8 mouse cellular contexts compared by ENCODE assay signal in genomic region chr7:62463878-62464755, GRCm38 (mm10). TPM values are rescaled to one million over a fixed set of nuclear protein-coding genes. Genes with fewer than 3 reads are reported as not detected.
A peak's percentile ranks its signal among the peaks of the same experiment; 100 is the strongest.
DNase-seq lines count a peak whose midpoint lies in the region; ATAC-seq and TF ChIP-seq lines count a peak whose summit lies in the region.

TSS of gene Peg12 (minus strand) at chr7:62464510.

- H3K9me3 ChIP-seq in limb, embryonic 14.5 days (ENCODE audit: control insufficient read depth, low read length) = no peaks in the 10 kb centered on the region
- no peaks in the 10 kb centered on the region for H3K9me3 ChIP-seq in midbrain, embryonic 15.5 days
- no peaks in the 10 kb centered on the region for H3K9me3 ChIP-seq in stomach, embryonic 15.5 days

- H3K36me3 ChIP-seq in limb, embryonic 14.5 days (ENCODE audit: control insufficient read depth, insufficient read depth, low read length) = no peaks in the 10 kb centered on the region
- H3K36me3 ChIP-seq in midbrain, embryonic 15.5 days (replicated peaks) = no peaks in the 10 kb centered on the region
- no peaks in the 10 kb centered on the region for H3K36me3 ChIP-seq in stomach, embryonic 15.5 days

- peak; percentile 4 for DNase-seq in left cerebral cortex, adult 11 months (ENCODE audit: low spot score)
- no peak for DNase-seq in left cerebral cortex, adult 9 months (ENCODE audit: low spot score in 2 of 2)
- peak; percentile 74 for DNase-seq in embryo, embryonic 10.5 days (ENCODE audit: low spot score)
- DNase-seq in heart, adult 11 months = peak; percentile 98
- peak; percentile 53 for DNase-seq in kidney, adult 11 months
- peak; percentile 73 for DNase-seq in limb, embryonic 14.5 days (ENCODE audit: low spot score)

- H3K4me1 ChIP-seq in limb, embryonic 14.5 days (ENCODE audit: control insufficient read depth, insufficient read depth, low read length) = no peaks in the 10 kb centered on the region
- H3K4me1 ChIP-seq in midbrain, embryonic 15.5 days = peaks cover 9% of the 10 kb centered on the region; the same call in 1 of the 2 replicates
- H3K4me1 ChIP-seq in stomach, embryonic 15.5 days = no peaks in the 10 kb centered on the region

- peak; percentile 79 for ATAC-seq in limb, embryonic 14.5 days (ENCODE audit: low FRiP score, low read depth)
- ATAC-seq in midbrain, embryonic 15.5 days (replicated peaks) = peak; percentile 74
- ATAC-seq in stomach, embryonic 15.5 days (ENCODE audit: insufficient read depth, low FRiP score, low read depth) = peak; percentile 86

- H3K27me3 ChIP-seq in limb, embryonic 14.5 days (ENCODE audit: control insufficient read depth, insufficient read depth, low read length) = no peaks in the 10 kb centered on the region
- H3K27me3 ChIP-seq in midbrain, embryonic 15.5 days (replicated peaks) = no peaks in the 10 kb centered on the region
- no peaks in the 10 kb centered on the region for H3K27me3 ChIP-seq in stomach, embryonic 15.5 days (replicated peaks)

- H3K4me3 ChIP-seq in limb, embryonic 14.5 days (replicated peaks; ENCODE audit: low read length) = peak within 1 kb of the TSS; percentile 55
- peak within 1 kb of the TSS; percentile 57 for H3K4me3 ChIP-seq in midbrain, embryonic 15.5 days
- H3K4me3 ChIP-seq in stomach, embryonic 15.5 days (replicated peaks) = peak within 1 kb of the TSS; percentile 55

- no peak for TF ChIP-seq POLR2A in limb, embryonic 14.5 days (IDR thresholded peaks at IDR 0.05; ENCODE audit: borderline replicate concordance, extremely low read depth, insufficient read depth, insufficient read length)

- peak within 1 kb of the TSS; percentile 87 for H3K9ac ChIP-seq in limb, embryonic 14.5 days (ENCODE audit: low read depth, low read length, severe bottlenecking)
- H3K9ac ChIP-seq in midbrain, embryonic 15.5 days = peak within 1 kb of the TSS; percentile 52
- H3K9ac ChIP-seq in stomach, embryonic 15.5 days = peak within 1 kb of the TSS; percentile 52

- H3K27ac ChIP-seq in limb, embryonic 14.5 days (replicated peaks; ENCODE audit: low read depth, low read length) = peak within 1 kb of the TSS; percentile 89
- peak within 1 kb of the TSS; percentile 74 for H3K27ac ChIP-seq in midbrain, embryonic 15.5 days
- H3K27ac ChIP-seq in stomach, embryonic 15.5 days = peak within 1 kb of the TSS; percentile 88

- WGBS in limb, embryonic 14.5 days = 15% methylated on average over 45 of the region's 82 CpGs
- WGBS in midbrain, embryonic 15.5 days = 22% methylated on average over 71 of the region's 82 CpGs
- 19% methylated on average over 58 of the region's 82 CpGs for WGBS in stomach, embryonic 15.5 days

- peak within 1 kb of the TSS; percentile 56 for H3K4me2 ChIP-seq in limb, embryonic 14.5 days (replicated peaks; ENCODE audit: low read depth, low read length, severe bottlenecking)
- peak within 1 kb of the TSS; percentile 76 for H3K4me2 ChIP-seq in midbrain, embryonic 15.5 days
- peak within 1 kb of the TSS; percentile 59 for H3K4me2 ChIP-seq in stomach, embryonic 15.5 days

RNA-seq across cellular contexts. Expression of gene Peg12, which starts in this region (rescaled TPM):
- 12.3 and 15.7 TPM in 2 replicates for polyA plus RNA-seq in limb, embryonic 14.5 days (2012; rRNA removed)
- 27.4 and 29.7 TPM in 2 replicates for polyA plus RNA-seq in limb, embryonic 14.5 days (2014; fragmentation: Nextera tagmentation; extraction: Ambion mirVana)
- polyA plus RNA-seq in midbrain, embryonic 15.5 days (2015; fragmentation: Nextera tagmentation; extraction: Ambion mirVana) = 9.8 and 11.5 TPM in 2 replicates
- polyA plus RNA-seq in stomach, embryonic 15.5 days (2015; fragmentation: Nextera tagmentation; extraction: Ambion mirVana) = 22.6 and 23.6 TPM in 2 replicates

Comparison
In these comparisons a context has a peak if more than half of its experiments do, and no peak if none do; other contexts are left out.
1. DNase-seq: peak in left cerebral cortex, adult 11 months (single experiment), embryo, embryonic 10.5 days (single experiment), heart, adult 11 months (single experiment), kidney, adult 11 months (single experiment) and limb, embryonic 14.5 days (single experiment); none in left cerebral cortex, adult 9 months (0 of 2).
2. Peak in every context shown above with its lines, with median percentiles within 50 percentile points of each other: ATAC-seq, H3K27ac ChIP-seq, H3K4me2 ChIP-seq, H3K4me3 ChIP-seq and H3K9ac ChIP-seq.